Comparison of ENCODE assay signal across 8 mouse cellular contexts in the genomic region with DNA sequence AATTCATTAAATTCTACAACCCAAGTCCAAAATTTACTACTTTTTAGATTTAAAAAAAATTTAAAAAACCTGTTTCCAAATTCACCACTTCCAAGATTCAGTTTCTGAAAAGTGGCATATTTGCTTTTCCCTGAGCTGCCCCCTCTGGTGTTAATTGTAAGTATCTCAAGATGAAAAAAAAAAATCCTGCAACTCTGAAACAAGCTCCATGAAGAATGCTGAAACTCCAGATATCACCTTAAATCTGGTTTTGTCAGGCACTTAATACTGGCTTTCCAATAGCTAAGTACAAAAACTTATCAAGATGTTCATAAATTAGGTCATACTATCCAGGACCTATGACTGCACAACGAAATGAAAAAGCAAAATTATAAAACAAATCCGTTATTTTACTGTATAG. TPM values are rescaled to one million over a fixed set of nuclear protein-coding genes. Genes with fewer than 3 reads are reported as not detected.
A peak's percentile ranks its signal among the peaks of the same experiment; 100 is the strongest.
DNase-seq lines count a peak whose midpoint lies in the region; ATAC-seq and TF ChIP-seq lines count a peak whose summit lies in the region.

No protein-coding gene starts in this region.

- ATAC-seq in forebrain, embryonic 14.5 days, result no peak
- no peak for ATAC-seq in liver, postnatal 0 days

- peaks cover 48% of the 10 kb centered on the region for H3K36me3 ChIP-seq in forebrain, embryonic 14.5 days (ENCODE audit: control insufficient read depth, insufficient read depth, low read length)
- peaks cover 51% of the 10 kb centered on the region for H3K36me3 ChIP-seq in liver, postnatal 0 days (replicated peaks; ENCODE audit: insufficient read depth, low read length)

- H3K27ac ChIP-seq in forebrain, embryonic 14.5 days (ENCODE audit: low read depth, low read length), result no peak overlapping the region
- H3K27ac ChIP-seq in liver, postnatal 0 days (ENCODE audit: low read depth), result no peak overlapping the region

- peak overlapping the region; percentile 100 for H3K4me3 ChIP-seq in forebrain, embryonic 14.5 days (ENCODE audit: low read depth, low read length)
- peak overlapping the region; percentile 69 for H3K4me3 ChIP-seq in liver, postnatal 0 days (ENCODE audit: low read depth, low read length)

- TF ChIP-seq EP300 in liver, postnatal 0 days (IDR thresholded peaks at IDR 0.05; ENCODE audit: low read depth), result no peak

- H3K9me3 ChIP-seq in forebrain, embryonic 14.5 days (replicated peaks; ENCODE audit: control insufficient read depth, low read length), result no peaks in the 10 kb centered on the region
- no peaks in the 10 kb centered on the region for H3K9me3 ChIP-seq in liver, postnatal 0 days (ENCODE audit: low read length)

- no peaks in the 10 kb centered on the region for H3K27me3 ChIP-seq in forebrain, embryonic 14.5 days (replicated peaks; ENCODE audit: control insufficient read depth, insufficient read depth, low read length)
- H3K27me3 ChIP-seq in liver, postnatal 0 days (ENCODE audit: insufficient read depth, low read length), result no peaks in the 10 kb centered on the region

- H3K4me2 ChIP-seq in forebrain, embryonic 14.5 days (ENCODE audit: low read length), result peak overlapping the region; percentile 72
- H3K4me2 ChIP-seq in liver, postnatal 0 days (ENCODE audit: low read depth, low read length), result peak overlapping the region; percentile 70

- peak; percentile 47 for TF ChIP-seq CTCF in liver, postnatal 0 days (IDR thresholded peaks at IDR 0.05; ENCODE audit: low read depth)

- H3K4me1 ChIP-seq in forebrain, embryonic 14.5 days (ENCODE audit: control insufficient read depth, insufficient read depth, low read length), result peaks cover 22% of the 10 kb centered on the region
- H3K4me1 ChIP-seq in liver, postnatal 0 days (ENCODE audit: insufficient read depth), result peaks cover 21% of the 10 kb centered on the region

- under 1% methylated on average over 2 of the region's 2 CpGs for WGBS in forebrain, embryonic 14.5 days
- 4% methylated on average over 2 of the region's 2 CpGs for WGBS in liver, postnatal 0 days (ENCODE audit: insufficient replicate concordance)

- peak; percentile 37 for DNase-seq in cerebellum, adult 9-10 months
- no peak for DNase-seq in cerebellum, postnatal 4 days (ENCODE audit: low spot score in 2 of 2)
- DNase-seq in A20 (ENCODE audit: low read depth, low spot score), result peak; percentile 35
- DNase-seq in forebrain, embryonic 14.5 days (ENCODE audit: low spot score), result peak; percentile 73
- DNase-seq in liver, postnatal 0 days, result no peak
- DNase-seq in natural killer cell, adult 2 months (ENCODE audit: low spot score in 2 of 2), result no peak
- DNase-seq in left cerebral cortex, postnatal 14 days (ENCODE audit: low spot score in 2 of 2), result no peak
- no peak for DNase-seq in gastrocnemius, postnatal 36 days

- H3K9ac ChIP-seq in forebrain, embryonic 14.5 days (ENCODE audit: low read length), result peak overlapping the region; percentile 53
- no peak overlapping the region for H3K9ac ChIP-seq in liver, postnatal 0 days (replicated peaks)

- intact Hi-C loops in left cerebral cortex, postnatal 14 days (cut with DNase I), result loop anchor here (2.0 kb wide), 1 partner anchor 389 kb away; no protein-coding TSS in a partner anchor
- intact Hi-C loops in gastrocnemius, postnatal 36 days (cut with DNase I), result loop anchor here (5.0 kb wide), 1 partner anchor 755 kb away; a partner anchor contains a TSS

RNA-seq across cellular contexts. Expression of a gene that starts 2.0 kb away (rescaled TPM):
- 874 and 967 TPM in 2 replicates for polyA plus RNA-seq in forebrain, embryonic 14.5 days (2014; fragmentation: Nextera tagmentation; extraction: Ambion mirVana)
- polyA plus RNA-seq in liver, postnatal 0 days (2015; fragmentation: Nextera tagmentation; extraction: Ambion mirVana), result 546 and 587 TPM in 2 replicates
- 100 to 1,000 TPM; 446 to 458 TPM for total RNA-seq in left cerebral cortex, postnatal 14 days (2021)
- total RNA-seq in gastrocnemius, postnatal 36 days (2021), result 100 to 1,000 TPM; 284 to 312 TPM

RNA-seq across cellular contexts. Expression of a gene that starts 2.5 kb away (rescaled TPM):
- polyA plus RNA-seq in forebrain, embryonic 14.5 days (2014; fragmentation: Nextera tagmentation; extraction: Ambion mirVana), result 529 and 591 TPM in 2 replicates
- 169 and 174 TPM in 2 replicates for polyA plus RNA-seq in liver, postnatal 0 days (2015; fragmentation: Nextera tagmentation; extraction: Ambion mirVana)
- total RNA-seq in left cerebral cortex, postnatal 14 days (2021), result 100 to 1,000 TPM; 143 to 159 TPM
- total RNA-seq in gastrocnemius, postnatal 36 days (2021), result 10 to 100 TPM; 34.4 to 43.0 TPM

RNA-seq across cellular contexts. Expression of a gene that starts 35.2 kb away (rescaled TPM):
- polyA plus RNA-seq in forebrain, embryonic 14.5 days (2014; fragmentation: Nextera tagmentation; extraction: Ambion mirVana), result 10.8 and 14.3 TPM in 2 replicates
- polyA plus RNA-seq in liver, postnatal 0 days (2015; fragmentation: Nextera tagmentation; extraction: Ambion mirVana), result 0.15 and 0.16 TPM in 2 replicates
- 1 to 10 TPM; 2.5 to 3.6 TPM for total RNA-seq in left cerebral cortex, postnatal 14 days (2021)
- under 1 TPM in 1 of 2 experiments, not detected in 1; 0.15 TPM for total RNA-seq in gastrocnemius, postnatal 36 days (2021)

RNA-seq across cellular contexts. Expression of a gene that starts 56.1 kb away (rescaled TPM):
- polyA plus RNA-seq in forebrain, embryonic 14.5 days (2014; fragmentation: Nextera tagmentation; extraction: Ambion mirVana), result 44.4 and 61.5 TPM in 2 replicates
- polyA plus RNA-seq in liver, postnatal 0 days (2015; fragmentation: Nextera tagmentation; extraction: Ambion mirVana), result 15.3 and 17.7 TPM in 2 replicates
- 100 to 1,000 TPM; 114 to 116 TPM for total RNA-seq in left cerebral cortex, postnatal 14 days (2021)
- 1 to 10 TPM; 4.6 to 6.4 TPM for total RNA-seq in gastrocnemius, postnatal 36 days (2021)

Comparison
In these comparisons a context has a peak if more than half of its experiments do, and no peak if none do; other contexts are left out.
1. DNase-seq: peak in cerebellum, adult 9-10 months (single experiment), A20 (single experiment) and forebrain, embryonic 14.5 days (single experiment); none in cerebellum, postnatal 4 days (0 of 2), liver, postnatal 0 days (single experiment), natural killer cell, adult 2 months (0 of 2), left cerebral cortex, postnatal 14 days (0 of 2) and gastrocnemius, postnatal 36 days (0 of 2).